Mouse (Mus musculus): Measurements from ENCODE around the gene Gm10337. TPM values are rescaled to one million over a fixed set of nuclear protein-coding genes. Genes with fewer than 3 reads are reported as not detected.
A peak's percentile ranks its signal among the peaks of the same experiment; 100 is the strongest.

Gm10337 gene
- polyA plus RNA-seq, 1 experiment from 2014 or later, result not detected

DNA sequence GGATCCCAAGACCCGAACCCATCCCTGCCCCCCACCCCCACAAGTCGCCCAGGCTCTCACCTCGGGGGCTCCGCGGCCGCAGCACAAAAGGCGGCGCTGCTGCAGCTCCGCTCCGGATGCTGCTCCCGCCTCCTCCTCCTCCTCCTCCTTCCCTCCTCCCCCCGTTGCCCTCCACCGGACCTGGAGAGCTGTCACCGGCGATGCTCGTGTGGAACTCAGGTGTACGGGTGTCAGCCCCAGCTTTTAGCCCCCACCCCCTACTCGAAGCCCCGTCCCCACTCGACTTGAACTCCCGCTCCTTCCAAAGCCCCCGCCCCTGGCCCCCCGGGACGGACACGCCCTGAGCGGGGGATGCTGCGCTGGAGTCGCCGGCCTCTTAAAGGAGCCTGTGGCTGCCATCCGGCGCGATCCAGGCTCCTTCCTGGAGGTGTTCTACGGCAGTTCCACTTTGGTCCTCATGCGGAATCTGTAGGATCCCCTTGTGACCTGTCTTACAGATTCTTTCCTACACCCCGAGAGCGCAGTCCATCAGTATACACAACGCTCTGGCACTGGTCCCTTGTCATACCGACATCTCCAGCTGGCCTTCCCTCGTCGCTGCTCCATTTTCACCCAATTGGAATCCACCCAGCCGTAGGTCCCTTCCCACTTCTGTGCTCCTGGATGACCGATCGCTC is 13.3 kb downstream of the Gm10337 start, which contains the start of gene Map3k12:
Gene Map3k12, minus strand, starts transcription at position 337 of the 677 bp plus-strand sequence.
- WGBS (ENCODE audit: missing documents), result 1% methylated on average over 42 of the region's 43 CpGs
- peak within 1 kb of the TSS; percentile 45 for H3K27ac ChIP-seq
- H3K4me3 ChIP-seq (ENCODE audit: inconsistent target), result peak within 1 kb of the TSS; percentile 80
- peaks cover 5% of the 10 kb centered on the region; the same call in 1 of the 2 replicates for H3K36me3 ChIP-seq (ENCODE audit: inconsistent target)
- peaks cover 30% of the 10 kb centered on the region for H3K79me2 ChIP-seq (ENCODE audit: inconsistent target)

DNA sequence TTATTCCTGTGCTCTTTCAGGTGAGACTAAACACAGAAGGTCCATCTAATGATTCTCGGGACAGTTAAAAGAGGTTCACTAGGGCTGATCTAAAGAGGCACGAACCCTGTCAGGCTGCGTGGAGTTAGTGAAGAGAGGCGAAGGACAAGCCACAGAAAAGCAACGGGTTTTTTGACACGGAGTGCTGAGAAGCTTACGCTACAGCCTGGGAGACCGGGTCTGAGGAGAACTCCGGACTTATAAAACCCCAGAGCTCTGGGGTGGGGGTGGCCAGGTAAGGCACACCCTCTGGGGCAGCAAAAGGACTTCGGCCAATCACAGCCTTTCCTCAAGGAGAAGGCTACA is 14.1 kb downstream of the Gm10337 start:
- Histone ChIP-seq H3K36me3 (ENCODE audit: inconsistent target) (peaks cover 12% of the 10 kb centered on the region; the same call in 1 of the 2 replicates), H3K79me2 (ENCODE audit: inconsistent target) (peaks cover 30% of the 10 kb centered on the region), H3K4me3 (ENCODE audit: inconsistent target) (peak overlapping the region; percentile 80), H3K27ac (peak overlapping the region; percentile 45)
- WGBS (ENCODE audit: missing documents), result 0% methylated on average over 10 of the region's 10 CpGs

DNA sequence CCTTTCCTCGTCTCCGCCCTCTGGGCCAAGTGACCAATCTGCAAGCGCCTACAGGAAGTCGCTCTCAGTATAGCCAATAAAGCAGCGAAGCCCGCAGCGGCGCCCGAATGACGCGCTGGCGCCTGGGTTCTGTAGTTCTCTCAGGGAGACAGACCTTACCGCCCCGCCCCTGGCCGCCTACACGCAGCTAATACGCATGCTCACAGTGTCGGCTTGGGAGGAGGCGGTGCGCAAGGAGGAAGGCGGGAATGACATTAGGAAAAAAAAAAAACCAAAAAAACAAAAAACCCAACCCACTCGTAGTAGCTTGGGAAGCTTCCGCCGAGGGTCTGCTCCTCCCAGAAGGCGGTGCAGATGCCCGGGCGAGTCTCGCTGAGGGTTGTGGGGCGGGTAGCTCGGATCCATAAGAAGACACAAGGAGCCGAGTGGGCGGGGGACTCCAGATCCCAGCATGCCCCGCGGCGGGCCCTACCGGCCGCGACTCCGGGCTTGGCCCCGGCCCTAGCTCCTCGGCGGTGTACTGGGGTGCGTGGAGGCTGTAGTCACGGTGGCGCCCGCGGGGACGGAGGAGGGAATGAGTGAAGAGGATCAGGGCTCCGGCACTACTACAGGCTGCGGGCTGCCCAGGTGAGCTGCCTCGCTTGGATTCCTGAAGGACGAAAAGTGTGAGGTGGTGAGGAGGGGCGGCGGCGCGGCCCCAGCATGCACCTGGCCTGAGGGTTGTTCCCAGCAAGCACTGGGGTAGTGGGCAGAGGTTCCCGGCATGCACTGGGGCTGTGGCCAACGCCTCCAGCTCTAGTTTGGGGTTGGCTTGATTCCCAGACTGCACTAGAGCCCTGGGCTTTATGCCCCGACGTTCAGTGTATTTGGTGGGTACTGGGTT is 14.7 kb downstream of the Gm10337 start, which contains the start of gene Tarbp2:
Gene Tarbp2, plus strand, starts transcription at position 217 of the 883 bp plus-strand sequence.
- Histone ChIP-seq H3K79me2 (ENCODE audit: inconsistent target) (peaks cover 30% of the 10 kb centered on the region), H3K36me3 (ENCODE audit: inconsistent target) (peaks cover 13% of the 10 kb centered on the region; the same call in 1 of the 2 replicates), H3K4me3 (ENCODE audit: inconsistent target) (peak within 1 kb of the TSS; percentile 80), H3K27ac (peak within 1 kb of the TSS; percentile 79)
- under 1% methylated on average over 51 of the region's 60 CpGs for WGBS (ENCODE audit: missing documents)

- peak overlapping the region; percentile 80 for H3K4me3 ChIP-seq (ENCODE audit: inconsistent target)
- peak overlapping the region; percentile 79 for H3K27ac ChIP-seq
- H3K79me2 ChIP-seq (ENCODE audit: inconsistent target), result peaks cover 30% of the 10 kb centered on the region
- peaks cover 17% of the 10 kb centered on the region for H3K36me3 ChIP-seq (ENCODE audit: inconsistent target)
- 0% methylated on average over 8 of the region's 9 CpGs for WGBS (ENCODE audit: missing documents)
These were observed 15.3 kb downstream of the Gm10337 start for GRCm38 (mm10) chr15:102518859-102519201.

- Histone ChIP-seq H3K79me2 (ENCODE audit: inconsistent target) (peaks cover 30% of the 10 kb centered on the region), H3K27ac (peak overlapping the region; percentile 79)
These were observed 16.0 kb downstream of the Gm10337 start for GRCm38 (mm10) chr15:102519211-102520141.

DNA sequence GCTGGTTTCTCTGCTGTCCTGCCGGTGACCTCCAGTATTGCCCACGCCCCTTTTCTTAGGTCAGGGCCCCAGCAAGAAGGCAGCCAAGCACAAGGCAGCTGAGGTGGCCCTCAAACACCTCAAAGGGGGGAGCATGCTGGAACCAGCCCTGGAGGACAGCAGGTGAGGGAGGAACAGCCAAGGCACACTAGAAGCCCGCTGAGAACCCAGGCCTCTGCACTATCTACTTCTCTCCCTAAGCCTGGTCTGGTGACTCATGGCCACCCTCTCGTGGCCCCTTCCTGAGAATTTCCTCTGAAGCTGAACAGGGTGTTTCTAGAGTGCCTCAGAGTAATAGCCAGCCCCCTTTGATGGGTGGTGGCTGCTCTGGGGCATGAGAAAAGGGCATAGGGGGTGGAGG is 16.9 kb downstream of the Gm10337 start:
- Histone ChIP-seq H3K79me2 (ENCODE audit: inconsistent target) (peaks cover 30% of the 10 kb centered on the region), H3K36me3 (ENCODE audit: inconsistent target) (peaks cover 25% of the 10 kb centered on the region), H3K27ac (peak overlapping the region; percentile 79), H3K4me3 (ENCODE audit: inconsistent target) (no peak overlapping the region)
- WGBS (ENCODE audit: missing documents), result 0% methylated on average over 2 of the region's 4 CpGs

More at GRCm38 (mm10) chr15:102519211-102520141, 16.0 kb downstream of the Gm10337 start:
- Histone ChIP-seq H3K36me3 (ENCODE audit: inconsistent target) (peaks cover 23% of the 10 kb centered on the region), H3K4me3 (ENCODE audit: inconsistent target) (peak overlapping the region; percentile 80)
- WGBS (ENCODE audit: missing documents), result 28% methylated on average over 15 of the region's 17 CpGs

- Histone ChIP-seq H3K4me3 (ENCODE audit: inconsistent target) (no peak overlapping the region), H3K79me2 (ENCODE audit: inconsistent target) (peaks cover 30% of the 10 kb centered on the region), H3K36me3 (ENCODE audit: inconsistent target) (peaks cover 25% of the 10 kb centered on the region), H3K27ac (no peak overlapping the region)
- WGBS (ENCODE audit: missing documents), result 98% methylated on average over 4 of the region's 4 CpGs
These were observed 18.0 kb downstream of the Gm10337 start for GRCm38 (mm10) chr15:102521480-102521879.

- H3K27ac ChIP-seq, result no peak within 1 kb of the TSS
- H3K4me3 ChIP-seq (ENCODE audit: inconsistent target), result no peak within 1 kb of the TSS
- H3K79me2 ChIP-seq (ENCODE audit: inconsistent target), result peaks cover 17% of the 10 kb centered on the region
- WGBS (ENCODE audit: missing documents), result 38% methylated on average over 3 of the region's 3 CpGs
- peaks cover 40% of the 10 kb centered on the region for H3K36me3 ChIP-seq (ENCODE audit: inconsistent target)
These were observed 21.5 kb downstream of the Gm10337 start, which contains the start of gene Npff for GRCm38 (mm10) chr15:102524892-102525485. Npff (minus strand) TSS chr15:102524942.

- H3K27ac ChIP-seq, result no peak overlapping the region
- WGBS (ENCODE audit: missing documents), result 90% methylated on average over 6 of the region's 6 CpGs
- peaks cover 3% of the 10 kb centered on the region; the same call in 1 of the 2 replicates for H3K79me2 ChIP-seq (ENCODE audit: inconsistent target)
- no peak overlapping the region for H3K4me3 ChIP-seq (ENCODE audit: inconsistent target)
- peaks cover 49% of the 10 kb centered on the region for H3K36me3 ChIP-seq (ENCODE audit: inconsistent target)
These were observed 22.8 kb downstream of the Gm10337 start for GRCm38 (mm10) chr15:102526111-102527002.

DNA sequence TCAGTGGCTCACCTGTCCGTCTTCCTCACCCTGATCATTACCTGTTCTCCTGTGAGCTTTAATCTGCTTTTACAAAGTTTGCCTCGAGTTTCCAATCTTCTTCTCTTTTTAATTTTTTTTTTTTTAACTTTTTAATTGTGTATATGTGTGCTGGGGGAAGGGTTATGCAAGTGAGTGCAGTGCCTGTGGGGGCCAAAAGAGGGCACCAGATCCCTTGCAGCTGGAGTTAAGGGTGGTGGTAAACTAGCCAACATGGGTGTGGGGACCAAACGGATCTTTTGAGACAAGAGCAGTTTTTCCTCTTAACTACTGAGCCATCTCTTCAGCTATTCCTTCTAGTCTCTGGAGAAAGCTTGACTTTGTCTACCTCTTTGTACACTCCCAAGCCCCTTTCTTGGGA is 24.4 kb downstream of the Gm10337 start:
- Histone ChIP-seq H3K36me3 (ENCODE audit: inconsistent target) (peaks cover 47% of the 10 kb centered on the region), H3K79me2 (ENCODE audit: inconsistent target) (no peaks in the 10 kb centered on the region), H3K27ac (no peak overlapping the region), H3K4me3 (ENCODE audit: inconsistent target) (no peak overlapping the region)
- 89% methylated on average over 3 of the region's 3 CpGs for WGBS (ENCODE audit: missing documents)

DNA sequence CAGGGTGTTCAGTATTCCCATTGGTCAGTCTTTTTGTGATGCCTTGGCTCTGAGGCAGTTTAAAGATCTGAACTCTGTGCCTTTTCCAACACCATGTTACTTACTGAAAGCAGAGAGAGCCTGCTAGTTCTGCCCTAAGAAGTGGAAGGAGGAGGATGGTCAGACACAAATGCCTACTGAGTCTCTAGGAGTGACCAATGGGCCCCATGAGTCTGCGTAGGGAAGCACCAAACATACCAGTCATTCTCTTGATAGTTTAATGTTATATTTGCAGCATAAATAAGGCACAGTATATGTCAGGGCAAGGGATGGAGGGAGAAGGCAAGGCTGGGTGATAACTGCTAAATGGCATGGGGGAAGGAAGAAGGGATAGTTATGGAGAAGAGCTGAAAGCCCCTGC is 24.9 kb downstream of the Gm10337 start:
- peaks cover 51% of the 10 kb centered on the region for H3K36me3 ChIP-seq (ENCODE audit: inconsistent target)
- no peaks in the 10 kb centered on the region for H3K79me2 ChIP-seq (ENCODE audit: inconsistent target)
- no peak overlapping the region for H3K27ac ChIP-seq
- H3K4me3 ChIP-seq (ENCODE audit: inconsistent target), result no peak overlapping the region
- WGBS (ENCODE audit: missing documents), result 87% methylated on average over 1 of the region's 1 CpGs

DNA sequence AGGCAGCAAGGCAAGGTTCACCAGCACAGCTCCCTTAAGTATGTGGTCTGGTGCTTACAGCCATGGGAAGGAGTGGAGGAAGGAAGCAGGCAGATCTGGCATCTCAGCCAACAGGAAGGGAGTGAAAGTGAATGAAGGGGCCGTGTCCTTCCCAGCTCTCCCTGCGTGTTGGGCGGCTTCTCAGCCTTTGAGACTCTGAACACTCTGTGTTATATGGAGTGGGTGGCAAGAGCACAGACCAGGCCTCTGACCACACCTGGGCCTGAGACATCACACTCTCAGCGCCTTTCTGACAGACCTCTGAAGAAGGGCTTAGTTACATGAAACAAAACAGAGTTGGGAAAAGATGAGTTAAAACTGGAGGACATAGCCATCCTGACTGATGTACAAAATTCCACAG is 27.0 kb downstream of the Gm10337 start:
- H3K27ac ChIP-seq, result no peak overlapping the region
- no peak overlapping the region for H3K4me3 ChIP-seq (ENCODE audit: inconsistent target)
- peaks cover 60% of the 10 kb centered on the region for H3K36me3 ChIP-seq (ENCODE audit: inconsistent target)
- 79% methylated on average over 4 of the region's 4 CpGs for WGBS (ENCODE audit: missing documents)
- no peaks in the 10 kb centered on the region for H3K79me2 ChIP-seq (ENCODE audit: inconsistent target)

GRCm38 (mm10) chr15:102531586-102531985 is 28.1 kb downstream of the Gm10337 start:
- Histone ChIP-seq H3K79me2 (ENCODE audit: inconsistent target) (no peaks in the 10 kb centered on the region), H3K4me3 (ENCODE audit: inconsistent target) (no peak overlapping the region), H3K27ac (no peak overlapping the region), H3K36me3 (ENCODE audit: inconsistent target) (peaks cover 70% of the 10 kb centered on the region)
- WGBS (ENCODE audit: missing documents), result 95% methylated on average over 4 of the region's 4 CpGs

All from macrophage (primary cell).